Mouse (Mus musculus): ENCODE data around the gene Olfr1199. TPM values are rescaled to one million over a fixed set of nuclear protein-coding genes. Genes with fewer than 3 reads are reported as not detected.

The Olfr1199 gene
- not detected in 2 replicates for polyA plus RNA-seq (2012; rRNA removed)

DNA sequence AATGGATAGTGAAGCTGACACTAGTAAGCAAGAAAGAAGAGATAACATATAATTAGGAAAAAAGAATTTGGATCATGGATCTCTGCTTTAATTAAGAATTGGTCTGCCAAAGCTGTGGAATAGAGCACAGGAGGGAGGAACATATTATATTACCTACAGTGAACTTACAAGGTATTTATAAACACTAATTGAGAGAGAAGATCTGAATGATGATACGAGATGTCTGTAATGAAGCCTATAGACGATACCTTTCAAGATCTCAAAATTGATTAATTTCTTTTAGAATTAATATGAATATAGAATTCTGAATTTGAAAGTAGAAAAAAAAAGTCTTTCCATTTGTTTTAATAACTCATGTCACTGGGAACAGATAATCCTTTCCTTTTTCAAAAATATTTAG, at the start of gene Olfr1199:
Gene Olfr1199, minus strand, starts transcription at position 101 of the 400 bp plus-strand sequence.

DNA sequence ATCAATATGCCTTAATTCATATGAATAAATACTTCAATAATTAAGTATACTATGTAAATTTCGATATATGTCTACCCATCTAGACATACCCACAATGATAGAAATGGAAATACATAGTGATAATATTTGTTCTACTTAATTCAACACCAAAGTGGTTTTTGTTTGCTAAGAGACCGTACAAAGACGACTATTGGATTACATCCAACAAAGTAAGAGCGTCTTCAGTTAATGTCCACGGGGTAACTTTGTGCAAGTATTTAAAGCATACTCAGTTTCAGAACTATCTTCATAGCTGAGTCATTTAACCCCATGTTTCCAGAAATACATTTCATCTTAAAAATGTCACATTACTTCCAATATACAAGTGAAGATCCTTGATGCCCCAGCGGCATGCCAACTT, 32.5 kb upstream of the Olfr1199 start, which contains the start of gene Olfr1201:
Gene Olfr1201, plus strand, starts transcription at position 301 of the 400 bp plus-strand sequence.

DNA sequence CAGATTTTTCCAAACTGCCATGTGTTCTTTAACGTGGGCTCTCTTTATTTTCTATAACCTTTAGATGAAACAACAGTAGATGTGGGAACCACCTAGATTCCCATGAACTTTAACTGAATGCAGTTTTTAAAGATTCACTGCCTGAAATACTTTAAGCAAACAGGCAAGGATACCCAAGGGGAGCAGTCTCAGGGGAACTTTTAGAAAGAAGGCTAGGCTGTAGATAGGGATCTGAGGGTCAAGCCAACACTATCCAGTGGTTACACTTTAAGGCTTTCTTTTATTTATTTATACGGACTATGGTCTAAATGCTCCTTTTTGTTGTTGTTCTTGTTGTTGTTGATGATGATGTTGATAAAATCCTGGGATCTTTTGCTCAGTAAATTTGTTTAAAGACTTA, 10.1 kb upstream of the Olfr1199 start, which contains the start of gene Olfr1200:
Gene Olfr1200, minus strand, starts transcription at position 101 of the 400 bp plus-strand sequence.

DNA sequence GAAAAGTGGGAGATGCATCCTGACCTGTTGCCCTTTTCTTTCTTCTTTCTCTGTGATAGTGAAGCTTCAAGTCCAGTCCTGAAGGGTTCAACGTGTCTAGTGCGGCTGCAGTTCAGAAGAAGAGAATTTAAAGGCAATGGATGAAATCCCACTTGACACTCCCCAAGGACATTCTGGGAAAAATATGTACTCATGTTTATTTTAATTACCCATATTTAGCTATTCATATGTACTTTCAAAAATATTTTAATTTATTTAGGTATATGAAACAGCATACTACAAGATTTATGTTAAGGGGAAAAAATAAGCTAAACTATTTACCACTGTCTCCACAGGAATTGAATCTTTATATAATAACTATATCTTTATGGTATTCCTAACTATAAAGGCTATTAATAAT, 9.0 kb downstream of the Olfr1199 start, which contains the start of gene Olfr1198:
Gene Olfr1198, minus strand, starts transcription at position 101 of the 400 bp plus-strand sequence.

DNA sequence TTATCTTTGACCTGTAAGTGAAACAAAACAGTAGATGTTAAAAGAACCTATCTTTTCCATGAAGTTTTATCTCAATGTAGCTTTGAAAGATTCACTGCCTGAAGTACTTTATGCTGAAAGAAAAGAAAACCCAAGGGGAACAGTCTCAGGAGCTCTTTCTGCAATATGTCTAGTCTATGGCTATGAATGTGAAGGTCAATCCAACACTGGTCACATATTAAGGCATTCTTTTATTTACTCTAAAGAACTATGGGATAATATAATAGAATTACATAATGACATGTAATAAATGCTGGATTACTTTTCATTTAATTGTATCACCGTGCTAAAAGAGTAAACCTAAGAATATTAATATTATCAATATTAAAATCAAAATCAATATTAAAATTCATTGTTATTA, 28.0 kb downstream of the Olfr1199 start, which contains the start of gene Olfr1197:
Gene Olfr1197, minus strand, starts transcription at position 101 of the 400 bp plus-strand sequence.

DNA sequence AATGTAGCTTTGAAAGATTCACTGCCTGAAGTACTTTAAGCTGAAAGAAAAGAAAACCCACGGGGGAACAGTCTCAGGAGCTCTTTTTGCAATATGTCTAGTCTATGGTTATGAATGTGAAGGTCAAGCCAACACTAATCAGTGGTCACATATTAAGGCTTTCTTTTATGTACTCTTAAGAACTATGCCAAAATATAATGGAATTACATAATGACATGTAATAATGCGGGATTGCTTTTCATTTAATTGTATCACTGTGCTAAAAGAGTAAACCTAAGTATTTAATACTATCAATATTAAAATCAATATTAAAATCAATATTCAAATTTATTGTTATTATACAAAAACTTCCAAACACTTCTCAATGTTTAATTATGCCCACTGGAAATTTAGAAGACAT, 55.8 kb downstream of the Olfr1199 start, which contains the start of gene Olfr1196:
Gene Olfr1196, minus strand, starts transcription at position 101 of the 400 bp plus-strand sequence.

Other genes with a start within 250 kb of the Olfr1199 start
- gene Olfr1186, start 241.9 kb downstream of the Olfr1199 start, polyA plus RNA-seq (2012; rRNA removed), result not detected in 2 replicates
- not detected in 2 replicates for gene Olfr1188, start 203.5 kb downstream of the Olfr1199 start, polyA plus RNA-seq (2012; rRNA removed)
- not detected in 2 replicates for gene Olfr1189, start 174.0 kb downstream of the Olfr1199 start, polyA plus RNA-seq (2012; rRNA removed)
- gene Olfr1191-ps1, start 119.9 kb downstream of the Olfr1199 start, polyA plus RNA-seq (2012; rRNA removed), result not detected in 2 replicates
- gene Olfr1192-ps1, start 112.0 kb downstream of the Olfr1199 start, polyA plus RNA-seq (2012; rRNA removed), result not detected in 2 replicates
- not detected in 2 replicates for gene Olfr1193, start 84.8 kb downstream of the Olfr1199 start, polyA plus RNA-seq (2012; rRNA removed)
- gene Olfr1195, start 71.3 kb downstream of the Olfr1199 start, polyA plus RNA-seq (2012; rRNA removed), result not detected in 2 replicates
- gene Olfr1196, start 55.9 kb downstream of the Olfr1199 start, polyA plus RNA-seq (2012; rRNA removed), result not detected in 2 replicates
- not detected in 2 replicates for gene Olfr1197, start 28.1 kb downstream of the Olfr1199 start, polyA plus RNA-seq (2012; rRNA removed)
- gene Olfr1198, start 9.1 kb downstream of the Olfr1199 start, polyA plus RNA-seq (2012; rRNA removed), result not detected in 2 replicates
- not detected in 2 replicates for gene Olfr1200, start 10.0 kb upstream of the Olfr1199 start, polyA plus RNA-seq (2012; rRNA removed)
- gene Olfr1201, start 32.6 kb upstream of the Olfr1199 start, polyA plus RNA-seq (2012; rRNA removed), result not detected in 2 replicates
- not detected in 2 replicates for gene Olfr1202, start 54.0 kb upstream of the Olfr1199 start, polyA plus RNA-seq (2012; rRNA removed)
- not detected in 2 replicates for gene Olfr1205, start 69.3 kb upstream of the Olfr1199 start, polyA plus RNA-seq (2012; rRNA removed)
- not detected in 2 replicates for gene Olfr1204, start 88.8 kb upstream of the Olfr1199 start, polyA plus RNA-seq (2012; rRNA removed)
- not detected in 2 replicates for gene Olfr1206, start 102.8 kb upstream of the Olfr1199 start, polyA plus RNA-seq (2012; rRNA removed)
- gene Olfr1208, start 141.8 kb upstream of the Olfr1199 start, polyA plus RNA-seq (2012; rRNA removed), result not detected in 2 replicates
- gene Olfr1209, start 154.7 kb upstream of the Olfr1199 start, polyA plus RNA-seq (2012; rRNA removed), result not detected in 2 replicates
- not detected in 2 replicates for gene Olfr1211, start 177.6 kb upstream of the Olfr1199 start, polyA plus RNA-seq (2012; rRNA removed)
- gene Olfr1212, start 193.5 kb upstream of the Olfr1199 start, polyA plus RNA-seq (2012; rRNA removed), result not detected in 2 replicates
- gene Gm13762, start 219.8 kb upstream of the Olfr1199 start, polyA plus RNA-seq (2012; rRNA removed), result not detected in 2 replicates
- not detected in 2 replicates for gene Olfr1214, start 232.2 kb upstream of the Olfr1199 start, polyA plus RNA-seq (2012; rRNA removed)
- not detected in 2 replicates for gene Olfr1215, start 246.5 kb upstream of the Olfr1199 start, polyA plus RNA-seq (2012; rRNA removed)